Mouse (Mus musculus): ENCODE data around the gene Ddx3x.

Ddx3x gene

GRCm38 (mm10) chrX:13280409-13281328, at the start of gene Ddx3x:
TSS of gene Ddx3x (plus strand) at chrX:13280970.
- TF ChIP-seq GATA4 (IDR thresholded peaks at IDR 0.05; ENCODE audit: insufficient replicate concordance, low read length): no peak; the same call in 1 of the 2 replicates

GRCm38 (mm10) chrX:13231243-13231642, 49.5 kb upstream of the Ddx3x start:
- TF ChIP-seq GATA4 (IDR thresholded peaks at IDR 0.05; ENCODE audit: insufficient replicate concordance, low read length): no peak

GRCm38 (mm10) chrX:13233631-13234030, 47.1 kb upstream of the Ddx3x start:
- no peak for TF ChIP-seq GATA4 (IDR thresholded peaks at IDR 0.05; ENCODE audit: insufficient replicate concordance, low read length)

GRCm38 (mm10) chrX:13234709-13235108, 46.1 kb upstream of the Ddx3x start:
- no peak for TF ChIP-seq GATA4 (IDR thresholded peaks at IDR 0.05; ENCODE audit: insufficient replicate concordance, low read length)

- no peak for TF ChIP-seq GATA4 (IDR thresholded peaks at IDR 0.05; ENCODE audit: insufficient replicate concordance, low read length)
Measured at GRCm38 (mm10) chrX:13236100-13236568, 44.6 kb upstream of the Ddx3x start.

- TF ChIP-seq GATA4 (IDR thresholded peaks at IDR 0.05; ENCODE audit: insufficient replicate concordance, low read length): no peak
Measured at GRCm38 (mm10) chrX:13239455-13239854, 41.3 kb upstream of the Ddx3x start.

GRCm38 (mm10) chrX:13240646-13241425, 39.9 kb upstream of the Ddx3x start:
- TF ChIP-seq GATA4 (IDR thresholded peaks at IDR 0.05; ENCODE audit: insufficient replicate concordance, low read length): no peak

- no peak for TF ChIP-seq GATA4 (IDR thresholded peaks at IDR 0.05; ENCODE audit: insufficient replicate concordance, low read length)
Measured at GRCm38 (mm10) chrX:13241426-13242319, 39.1 kb upstream of the Ddx3x start.

- TF ChIP-seq GATA4 (IDR thresholded peaks at IDR 0.05; ENCODE audit: insufficient replicate concordance, low read length): no peak
Measured at GRCm38 (mm10) chrX:13242320-13243096, 38.3 kb upstream of the Ddx3x start.

GRCm38 (mm10) chrX:13243133-13244123, 37.3 kb upstream of the Ddx3x start:
- TF ChIP-seq GATA4 (IDR thresholded peaks at IDR 0.05; ENCODE audit: insufficient replicate concordance, low read length): no peak

- no peak for TF ChIP-seq GATA4 (IDR thresholded peaks at IDR 0.05; ENCODE audit: insufficient replicate concordance, low read length)
Measured at GRCm38 (mm10) chrX:13244588-13244987, 36.2 kb upstream of the Ddx3x start.

- no peak for TF ChIP-seq GATA4 (IDR thresholded peaks at IDR 0.05; ENCODE audit: insufficient replicate concordance, low read length)
Measured at GRCm38 (mm10) chrX:13245027-13245426, 35.7 kb upstream of the Ddx3x start.

- no peak for TF ChIP-seq GATA4 (IDR thresholded peaks at IDR 0.05; ENCODE audit: insufficient replicate concordance, low read length)
Measured at GRCm38 (mm10) chrX:13251683-13252082, 29.1 kb upstream of the Ddx3x start.

Measured in liver, adult (tissue).